Mouse (Mus musculus): ENCODE measurements around the gene F2rl3. TPM values are rescaled to one million over a fixed set of nuclear protein-coding genes. Genes with fewer than 3 reads are reported as not detected.

F2rl3 gene
- total RNA-seq (2021) (1 to 10 TPM in 1 of 2 experiments, under 1 TPM in 1; 0.77 to 1.5 TPM), polyA plus RNA-seq (2012; rRNA removed) (2.0 and 2.2 TPM in 2 replicates)
- long read RNA-seq, result 0 reads

DNA sequence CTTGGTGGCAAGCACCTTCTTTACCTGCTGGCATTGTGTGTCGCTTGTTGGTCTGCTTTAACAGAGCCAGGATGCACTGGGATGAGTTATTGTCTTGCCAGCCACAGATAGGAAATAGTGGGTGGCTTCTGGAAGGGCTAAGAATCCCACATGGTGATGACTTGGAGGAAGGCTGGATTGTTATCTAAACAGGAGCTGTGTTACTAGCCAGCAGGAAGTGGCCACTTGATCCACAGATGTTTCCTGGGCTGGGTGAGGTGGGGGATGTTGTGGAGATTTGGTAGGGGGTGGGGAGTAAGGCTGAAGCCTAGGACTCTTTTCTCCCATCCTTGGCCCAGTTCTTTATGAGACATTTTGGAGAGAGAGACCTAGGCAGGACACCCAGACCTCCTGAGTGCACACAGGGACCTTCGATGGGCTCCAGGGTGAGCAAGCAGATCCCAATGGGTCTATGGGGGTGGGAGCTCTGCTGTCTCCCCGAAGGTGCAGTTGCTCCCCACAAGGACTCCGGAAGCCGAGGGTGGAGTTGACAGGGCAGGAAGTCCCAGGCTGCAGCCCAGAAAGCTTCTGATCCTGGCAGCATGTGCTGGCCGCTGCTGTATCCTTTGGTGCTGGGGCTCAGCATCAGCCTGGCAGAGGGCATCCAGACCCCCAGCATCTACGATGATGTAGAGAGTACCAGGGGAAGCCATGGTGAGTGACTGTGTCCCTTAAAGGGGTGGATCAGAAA, at the start of gene F2rl3:
Gene F2rl3, plus strand, starts transcription at position 559 of the 730 bp plus-strand sequence.
- no peaks in the 10 kb centered on the region for H3K27me3 ChIP-seq (ENCODE audit: control insufficient read depth, insufficient read depth, low read length)
- H3K27ac ChIP-seq, result peak within 1 kb of the TSS; percentile 64
- no peaks in the 10 kb centered on the region for H3K79me2 ChIP-seq (replicated peaks; ENCODE audit: control insufficient read depth, insufficient read depth, low read length)
- H3K4me1 ChIP-seq (ENCODE audit: control insufficient read depth, insufficient read depth, low read length), result peaks cover 3% of the 10 kb centered on the region; the same call in 1 of the 2 replicates
- intact Hi-C loops (cut with DNase I), result no loop called here
- DNase-seq, result peak in 1 of 2 experiments; percentile 35
- TF ChIP-seq EP300 (IDR thresholded peaks at IDR 0.05; ENCODE audit: insufficient read depth, low read depth, low read length) (no peak), POLR2A (IDR thresholded peaks at IDR 0.05; ENCODE audit: insufficient read depth, low read depth, low read length) (no peak), CTCF (IDR thresholded peaks at IDR 0.05) (no peak)
- H3K9ac ChIP-seq (ENCODE audit: low read depth, low read length), result no peak within 1 kb of the TSS
- H3K36me3 ChIP-seq (ENCODE audit: control insufficient read depth, insufficient read depth, low read length), result no peaks in the 10 kb centered on the region
- peak within 1 kb of the TSS; percentile 35 for H3K4me3 ChIP-seq
- 34% methylated on average over 7 of the region's 7 CpGs for WGBS

GRCm38 (mm10) chr8:72712569-72712968, 49.1 kb upstream of the F2rl3 start:
- H3K27me3 ChIP-seq (ENCODE audit: control insufficient read depth, insufficient read depth, low read length), result no peaks in the 10 kb centered on the region
- H3K4me1 ChIP-seq (ENCODE audit: control insufficient read depth, insufficient read depth, low read length), result no peaks in the 10 kb centered on the region
- no peak overlapping the region for H3K27ac ChIP-seq
- WGBS, result 50% methylated on average over 6 of the region's 6 CpGs
- no peak for DNase-seq
- intact Hi-C loops (cut with DNase I), result no loop called here
- H3K4me3 ChIP-seq, result no peak overlapping the region
- TF ChIP-seq POLR2A (IDR thresholded peaks at IDR 0.05; ENCODE audit: insufficient read depth, low read depth, low read length) (no peak), CTCF (IDR thresholded peaks at IDR 0.05) (no peak), EP300 (IDR thresholded peaks at IDR 0.05; ENCODE audit: insufficient read depth, low read depth, low read length) (no peak)
- no peaks in the 10 kb centered on the region for H3K79me2 ChIP-seq (replicated peaks; ENCODE audit: control insufficient read depth, insufficient read depth, low read length)
- no peaks in the 10 kb centered on the region for H3K36me3 ChIP-seq (ENCODE audit: control insufficient read depth, insufficient read depth, low read length)
- H3K9ac ChIP-seq (ENCODE audit: low read depth, low read length), result no peak overlapping the region

DNA sequence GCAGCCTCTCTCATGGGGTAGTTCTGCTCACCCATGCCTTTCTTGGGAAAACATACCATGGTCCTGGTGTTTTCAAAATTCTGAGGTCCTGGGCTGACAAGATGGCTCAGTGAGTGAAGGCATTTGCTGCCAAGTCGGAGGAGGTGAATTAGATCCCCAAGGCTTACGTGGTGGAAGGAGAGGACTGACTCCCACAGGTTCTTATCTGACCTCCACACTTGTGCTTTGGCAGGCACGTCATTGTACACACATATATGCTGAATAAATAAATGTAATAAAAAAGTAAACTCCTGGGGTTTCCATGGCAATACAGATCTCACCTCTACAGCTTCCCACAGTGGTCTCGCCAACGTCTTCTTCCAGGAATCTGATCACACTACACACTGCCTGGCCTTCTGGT, 45.1 kb upstream of the F2rl3 start:
- TF ChIP-seq CTCF (IDR thresholded peaks at IDR 0.05) (no peak), POLR2A (IDR thresholded peaks at IDR 0.05; ENCODE audit: insufficient read depth, low read depth, low read length) (no peak), EP300 (IDR thresholded peaks at IDR 0.05; ENCODE audit: insufficient read depth, low read depth, low read length) (no peak)
- Histone ChIP-seq H3K4me1 (ENCODE audit: control insufficient read depth, insufficient read depth, low read length) (no peaks in the 10 kb centered on the region), H3K9ac (ENCODE audit: low read depth, low read length) (no peak overlapping the region), H3K4me3 (no peak overlapping the region), H3K36me3 (ENCODE audit: control insufficient read depth, insufficient read depth, low read length) (no peaks in the 10 kb centered on the region), H3K79me2 (replicated peaks; ENCODE audit: control insufficient read depth, insufficient read depth, low read length) (no peaks in the 10 kb centered on the region), H3K27me3 (ENCODE audit: control insufficient read depth, insufficient read depth, low read length) (no peaks in the 10 kb centered on the region), H3K27ac (no peak overlapping the region)
- DNase-seq, result no peak
- WGBS, result 56% methylated on average over 5 of the region's 5 CpGs
- intact Hi-C loops (cut with DNase I), result no loop called here

- no peak for DNase-seq
- intact Hi-C loops (cut with DNase I), result loop anchor here (5.0 to 10.0 kb wide), 3 partner anchors 246 to 798 kb away; partner anchors contain the start of genes 1700030K09Rik, Calr3 and Cherp
Measured at GRCm38 (mm10) chr8:72720541-72720940, 41.1 kb upstream of the F2rl3 start.

DNA sequence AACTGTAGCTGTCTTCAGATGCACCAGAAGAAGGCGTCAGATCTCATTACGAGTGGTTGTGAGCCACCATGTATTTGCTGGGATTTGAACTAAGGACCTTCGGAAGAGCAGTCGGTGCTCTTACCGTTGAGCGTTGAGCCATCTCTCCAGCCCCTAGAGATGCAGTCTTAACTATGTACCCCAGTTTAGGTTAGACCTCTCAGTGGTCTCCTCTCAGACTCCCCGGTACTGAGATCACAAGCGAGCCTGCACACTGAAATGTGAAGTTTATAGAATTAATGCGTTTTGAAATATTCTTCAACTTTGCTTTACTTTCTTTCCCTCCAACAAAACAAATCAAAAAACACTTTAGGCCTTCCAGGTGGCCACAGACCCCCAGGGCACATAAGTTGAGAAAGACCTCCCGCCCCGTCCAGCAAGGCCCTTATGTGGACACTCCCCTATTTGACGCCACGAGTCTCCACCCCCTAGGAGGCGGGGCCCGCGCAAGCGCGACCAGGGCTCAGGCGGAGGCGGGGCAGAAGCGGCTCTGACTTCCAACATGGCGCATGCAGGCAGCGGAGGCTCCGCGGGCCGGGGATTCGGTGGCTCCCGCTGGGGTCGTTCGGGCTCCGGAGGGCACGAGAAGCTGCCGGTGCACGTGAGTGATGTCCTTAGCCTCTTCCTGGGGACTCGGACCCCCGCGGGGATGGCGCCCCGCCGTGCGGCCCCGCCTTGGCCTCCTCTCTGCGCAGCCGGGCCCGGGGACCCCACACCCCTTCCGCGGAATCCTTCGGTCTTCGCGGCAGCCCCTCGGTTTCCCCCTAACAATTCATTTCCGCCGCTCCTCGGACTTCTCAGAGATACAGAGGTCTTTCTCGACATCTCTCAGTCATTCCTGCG, 38.7 kb upstream of the F2rl3 start, which contains the start of gene Sin3b:
Gene Sin3b, plus strand, starts transcription at position 517 of the 882 bp plus-strand sequence.
- peak; percentile 95 to 99 for DNase-seq
- WGBS, result 14% methylated on average over 56 of the region's 56 CpGs
- H3K79me2 ChIP-seq (replicated peaks; ENCODE audit: control insufficient read depth, insufficient read depth, low read length), result peaks cover 4% of the 10 kb centered on the region; the same call in 1 of the 2 replicates
- H3K36me3 ChIP-seq (ENCODE audit: control insufficient read depth, insufficient read depth, low read length), result no peaks in the 10 kb centered on the region; the same call in 1 of the 2 replicates
- TF ChIP-seq POLR2A (IDR thresholded peaks at IDR 0.05; ENCODE audit: insufficient read depth, low read depth, low read length) (peak; percentile 90), CTCF (IDR thresholded peaks at IDR 0.05) (no peak), EP300 (IDR thresholded peaks at IDR 0.05; ENCODE audit: insufficient read depth, low read depth, low read length) (no peak)
- H3K4me1 ChIP-seq (ENCODE audit: control insufficient read depth, insufficient read depth, low read length), result peaks cover 1% of the 10 kb centered on the region; the same call in 1 of the 2 replicates
- peak within 1 kb of the TSS; percentile 100 for H3K4me3 ChIP-seq
- intact Hi-C loops (cut with DNase I), result loop anchor here (5.0 to 10.0 kb wide), 3 partner anchors 248 to 801 kb away; partner anchors contain the start of genes 1700030K09Rik, Calr3 and Cherp
- peak within 1 kb of the TSS; percentile 83 for H3K27ac ChIP-seq
- no peaks in the 10 kb centered on the region for H3K27me3 ChIP-seq (ENCODE audit: control insufficient read depth, insufficient read depth, low read length)
- peak within 1 kb of the TSS; percentile 86 for H3K9ac ChIP-seq (ENCODE audit: low read depth, low read length)

More at GRCm38 (mm10) chr8:72720541-72720940, 41.1 kb upstream of the F2rl3 start:
- Histone ChIP-seq H3K79me2 (replicated peaks; ENCODE audit: control insufficient read depth, insufficient read depth, low read length) (peaks cover 4% of the 10 kb centered on the region; the same call in 1 of the 2 replicates), H3K36me3 (ENCODE audit: control insufficient read depth, insufficient read depth, low read length) (no peaks in the 10 kb centered on the region; the same call in 1 of the 2 replicates), H3K27ac (no peak overlapping the region), H3K9ac (ENCODE audit: low read depth, low read length) (no peak overlapping the region), H3K4me1 (ENCODE audit: control insufficient read depth, insufficient read depth, low read length) (peaks cover 1% of the 10 kb centered on the region; the same call in 1 of the 2 replicates), H3K4me3 (no peak overlapping the region), H3K27me3 (ENCODE audit: control insufficient read depth, insufficient read depth, low read length) (no peaks in the 10 kb centered on the region)
- 19% methylated on average over 1 of the region's 1 CpGs for WGBS
- TF ChIP-seq EP300 (IDR thresholded peaks at IDR 0.05; ENCODE audit: insufficient read depth, low read depth, low read length), result no peak
- no peak for TF ChIP-seq POLR2A (IDR thresholded peaks at IDR 0.05; ENCODE audit: insufficient read depth, low read depth, low read length)
- TF ChIP-seq CTCF (IDR thresholded peaks at IDR 0.05), result no peak

Data from heart, adult 2 months (tissue).